ENCODE assay signal across 11 mouse cellular contexts in genomic region chr16:18342076-18342475, GRCm38 (mm10). TPM values are rescaled to one million over a fixed set of nuclear protein-coding genes. Genes with fewer than 3 reads are reported as not detected.
A peak's percentile ranks its signal among the peaks of the same experiment; 100 is the strongest.
DNase-seq lines count a peak whose midpoint lies in the region; ATAC-seq and TF ChIP-seq lines count a peak whose summit lies in the region.
"Had no signal": no experiment of that assay in that cellular context is flagged by ENCODE, and none has a peak within 500 bp of the region (broad histone marks: within the 10 kb centered on the region; RNA-seq: fewer than 3 reads in every experiment).

No protein-coding gene starts in this region.

- no peak overlapping the region for H3K4me2 ChIP-seq in heart, embryonic 16.5 days (ENCODE audit: low read depth, low read length)
- no peak overlapping the region for H3K4me2 ChIP-seq in hindbrain, embryonic 13.5 days
- peak overlapping the region; percentile 77 for H3K4me2 ChIP-seq in liver, embryonic 16.5 days (ENCODE audit: low read depth, low read length)

- H3K36me3 ChIP-seq in heart, embryonic 16.5 days (ENCODE audit: control insufficient read depth, insufficient read depth) = no peaks in the 10 kb centered on the region
- H3K36me3 ChIP-seq in MEL (ENCODE audit: control insufficient read depth in 1 of 2, insufficient read depth in 2 of 2, low read length in 2 of 2) = peaks cover 0 to 23% of the 10 kb centered on the region in 2 experiments; a peak in 2 of 4 replicates
- H3K36me3 ChIP-seq in hindbrain, embryonic 13.5 days = peaks cover 13% of the 10 kb centered on the region
- peaks cover 5% of the 10 kb centered on the region; the same call in 1 of the 2 replicates for H3K36me3 ChIP-seq in liver, embryonic 16.5 days (ENCODE audit: control insufficient read depth, insufficient read depth)

- 0 out of 2 replicates have a peak overlapping the region, but pooled peaks have one; percentile 13 for H3K9ac ChIP-seq in heart, embryonic 16.5 days (ENCODE audit: low read length)
- peak overlapping the region; percentile 86 for H3K9ac ChIP-seq in MEL (ENCODE audit: control insufficient read depth, low read depth, low read length, poor library complexity, severe bottlenecking)
- peak overlapping the region; percentile 81; the same call in 1 of the 2 replicates for H3K9ac ChIP-seq in hindbrain, embryonic 13.5 days
- peak overlapping the region; percentile 83 for H3K9ac ChIP-seq in liver, embryonic 16.5 days (ENCODE audit: low read depth, low read length)
- H3K9ac ChIP-seq: embryonic facial prominence, embryonic 15.5 days had no signal

- no peak for ATAC-seq in heart, embryonic 16.5 days (replicated peaks; ENCODE audit: extremely low read depth, insufficient read depth, low FRiP score)
- ATAC-seq in hindbrain, embryonic 13.5 days (ENCODE audit: low FRiP score) = no peak
- ATAC-seq in liver, embryonic 16.5 days (ENCODE audit: low read depth) = peak; percentile 19; the same call in 1 of the 2 replicates
- ATAC-seq: lung, postnatal 0 days had no signal

- TF ChIP-seq POLR2A in MEL (IDR thresholded peaks at IDR 0.05; ENCODE audit: control insufficient read depth in 1 of 2, insufficient read depth in 1 of 2, low read depth in 1 of 2, low read length in 2 of 2, poor library complexity in 1 of 2) = no peak

- no peak for DNase-seq in heart, adult 8-10 months (ENCODE audit: low spot score)
- peak; percentile 93 for DNase-seq in MEL (ENCODE audit: low read depth, low spot score)
- no peak for DNase-seq in urinary bladder, postnatal 4 days (ENCODE audit: low spot score in 2 of 2)
- no peak for DNase-seq in cerebellum, adult 9-10 months
- DNase-seq in gastrocnemius, adult 18-20 months (ENCODE audit: low spot score) = no peak
- DNase-seq: cerebellum, adult 8-10 months had no signal

- peaks cover 17% of the 10 kb centered on the region for H3K79me2 ChIP-seq in MEL (ENCODE audit: control insufficient read depth, insufficient read depth, low read length, poor library complexity)

- H3K4me1 ChIP-seq in heart, embryonic 16.5 days (ENCODE audit: control insufficient read depth, insufficient read depth, low read length) = peaks cover 35% of the 10 kb centered on the region
- H3K4me1 ChIP-seq in MEL (ENCODE audit: control insufficient read depth in 1 of 2, insufficient read depth in 2 of 2, low read length in 2 of 2) = peaks cover 9 to 15% of the 10 kb centered on the region in 2 experiments
- H3K4me1 ChIP-seq in hindbrain, embryonic 13.5 days (replicated peaks) = peaks cover 50% of the 10 kb centered on the region
- H3K4me1 ChIP-seq in liver, embryonic 16.5 days (ENCODE audit: control insufficient read depth, low read depth, low read length) = peaks cover 44% of the 10 kb centered on the region

- TF ChIP-seq CTCF in MEL (IDR thresholded peaks at IDR 0.05 in 2 of 3, conservative IDR thresholded peaks at IDR 0.05 in 1 of 3; ENCODE audit: control insufficient read depth in 1 of 3, insufficient read depth in 1 of 3, low read depth in 2 of 3, low read length in 3 of 3, poor library complexity in 1 of 3, severe bottlenecking in 1 of 3) = no peak

- no peak for TF ChIP-seq RAD21 in MEL (IDR thresholded peaks at IDR 0.05; ENCODE audit: low read depth, low read length)

- TF ChIP-seq EP300 in MEL (IDR thresholded peaks at IDR 0.05; ENCODE audit: low read depth in 1 of 2, low read length in 2 of 2) = peak; percentile 98

- H3K9me3 ChIP-seq in heart, embryonic 16.5 days (replicated peaks; ENCODE audit: control insufficient read depth, low read length) = no peaks in the 10 kb centered on the region
- H3K9me3 ChIP-seq in MEL (replicated peaks; ENCODE audit: insufficient read depth, low read length) = no peaks in the 10 kb centered on the region
- H3K9me3 ChIP-seq in hindbrain, embryonic 13.5 days = no peaks in the 10 kb centered on the region
- no peaks in the 10 kb centered on the region for H3K9me3 ChIP-seq in liver, embryonic 16.5 days (replicated peaks; ENCODE audit: control insufficient read depth, low read length)
- H3K9me3 ChIP-seq: embryonic facial prominence, embryonic 15.5 days had no signal

- H3K27ac ChIP-seq in heart, embryonic 16.5 days (ENCODE audit: low read length) = no peak overlapping the region
- H3K27ac ChIP-seq in MEL (ENCODE audit: control insufficient read depth, low read depth, low read length) = peak overlapping the region; percentile 88
- no peak overlapping the region for H3K27ac ChIP-seq in hindbrain, embryonic 13.5 days
- peak overlapping the region; percentile 85 for H3K27ac ChIP-seq in liver, embryonic 16.5 days (ENCODE audit: low read length)
- H3K27ac ChIP-seq: embryonic facial prominence, embryonic 15.5 days had no signal

- H3K4me3 ChIP-seq in heart, embryonic 16.5 days (ENCODE audit: low read length) = no peak overlapping the region
- peak overlapping the region; percentile 80 to 92 for H3K4me3 ChIP-seq in MEL (ENCODE audit: control insufficient read depth in 1 of 2, insufficient read depth in 1 of 2, low read depth in 2 of 2, low read length in 2 of 2)
- H3K4me3 ChIP-seq in hindbrain, embryonic 13.5 days = no peak overlapping the region
- peak overlapping the region; percentile 81 for H3K4me3 ChIP-seq in liver, embryonic 16.5 days (ENCODE audit: low read depth, low read length)

- WGBS in heart, embryonic 16.5 days = 89% methylated on average over 2 of the region's 2 CpGs
- 86% methylated on average over 2 of the region's 2 CpGs for WGBS in hindbrain, embryonic 13.5 days
- 30% methylated on average over 2 of the region's 2 CpGs for WGBS in liver, embryonic 16.5 days (ENCODE audit: insufficient replicate concordance)

- no peaks in the 10 kb centered on the region for H3K27me3 ChIP-seq in heart, embryonic 16.5 days (ENCODE audit: control insufficient read depth, insufficient read depth, low read length)
- no peaks in the 10 kb centered on the region for H3K27me3 ChIP-seq in MEL (ENCODE audit: control insufficient read depth in 1 of 2, insufficient read depth in 2 of 2, low read length in 2 of 2)
- peaks cover 7% of the 10 kb centered on the region; the same call in 1 of the 2 replicates for H3K27me3 ChIP-seq in hindbrain, embryonic 13.5 days
- H3K27me3 ChIP-seq in liver, embryonic 16.5 days (ENCODE audit: control insufficient read depth, insufficient read depth, low read depth, low read length) = peaks cover 13% of the 10 kb centered on the region
- H3K27me3 ChIP-seq: embryonic facial prominence, embryonic 15.5 days had no signal

TF ChIP-seq in MEL, 35 proteins besides CTCF, POLR2A, EP300 and RAD21 (continues in another document):
- TF ChIP-seq JUND (IDR thresholded peaks at IDR 0.05; ENCODE audit: low read depth, low read length) (no peak), MAFK (IDR thresholded peaks at IDR 0.05; ENCODE audit: borderline replicate concordance, low read depth, low read length) (peak; percentile 69; the same call in 1 of the 2 replicates), SIN3A (IDR thresholded peaks at IDR 0.05; ENCODE audit: low read length) (peak; percentile 87), ELF1 (IDR thresholded peaks at IDR 0.05; ENCODE audit: low read depth, low read length) (no peak; the same call in 1 of the 2 replicates), ETS1 (IDR thresholded peaks at IDR 0.05; ENCODE audit: low read depth, low read length) (peak; percentile 95), TAL1 (IDR thresholded peaks at IDR 0.05; ENCODE audit: low read length) (peak; percentile 99), TBP (IDR thresholded peaks at IDR 0.05; ENCODE audit: low read depth, low read length) (0 out of 2 replicates have a peak, but pooled peaks have one; percentile 45), BHLHE40 (IDR thresholded peaks at IDR 0.05; ENCODE audit: borderline replicate concordance, low read depth, low read length) (no peak), GATA1 (IDR thresholded peaks at IDR 0.05; ENCODE audit: low read depth, low read length) (peak; percentile 99), MAZ (IDR thresholded peaks at IDR 0.05; ENCODE audit: low read depth, low read length) (0 out of 2 replicates have a peak, but pooled peaks have one; percentile 55), TCF12 (IDR thresholded peaks at IDR 0.05; ENCODE audit: low read depth, low read length) (peak; percentile 99), RCOR1 (IDR thresholded peaks at IDR 0.05; ENCODE audit: low read depth, low read length) (peak; percentile 90), E2F4 (IDR thresholded peaks at IDR 0.05; ENCODE audit: borderline replicate concordance, low read depth, low read length) (no peak)

RNA-seq across cellular contexts. Expression of gene Tango2, which starts 5.8 kb away (rescaled TPM):
- polyA plus RNA-seq in heart, embryonic 16.5 days (2015; fragmentation: Nextera tagmentation; extraction: Ambion mirVana) = 72.9 and 74.6 TPM in 2 replicates
- 100 to 1,000 TPM; 184 to 210 (median 190) TPM for total RNA-seq in heart, adult 8-10 months (2022)
- total RNA-seq in MEL (2012; rRNA removed) = 38.0 and 55.9 TPM in 2 replicates
- polyA plus RNA-seq in MEL (2012; ENCODE audit: insufficient read depth in 1 of 2, insufficient read length in 2 of 2, low read depth in 1 of 2, low replicate concordance in 2 of 2, missing spikeins in 1 of 2) = 10 to 100 TPM in 1 of 2 experiments, not detected in 1; 98.3 TPM
- 76.0 and 79.8 TPM in 2 replicates for polyA plus RNA-seq in hindbrain, embryonic 13.5 days (2015; fragmentation: Nextera tagmentation; extraction: Ambion mirVana)
- 52.1 and 54.7 TPM in 2 replicates for polyA plus RNA-seq in liver, embryonic 16.5 days (2015; fragmentation: Nextera tagmentation; extraction: Ambion mirVana)
- total RNA-seq in gastrocnemius, adult 18-20 months (2021) = 10 to 100 TPM; 42.5 to 54.5 TPM

RNA-seq across cellular contexts. Expression of gene Arvcf, which starts 5.9 kb away (rescaled TPM):
- 33.1 and 39.5 TPM in 2 replicates for polyA plus RNA-seq in heart, embryonic 16.5 days (2015; fragmentation: Nextera tagmentation; extraction: Ambion mirVana)
- 10 to 100 TPM; 12.6 to 20.0 (median 16.2) TPM for total RNA-seq in heart, adult 8-10 months (2022)
- total RNA-seq in MEL (2012; rRNA removed) = 8.9 and 9.1 TPM in 2 replicates
- 10 to 100 TPM in 1 of 2 experiments, not detected in 1; 14.5 TPM for polyA plus RNA-seq in MEL (2012; ENCODE audit: insufficient read depth in 1 of 2, insufficient read length in 2 of 2, low read depth in 1 of 2, low replicate concordance in 2 of 2, missing spikeins in 1 of 2)
- polyA plus RNA-seq in hindbrain, embryonic 13.5 days (2015; fragmentation: Nextera tagmentation; extraction: Ambion mirVana) = 81.1 and 88.9 TPM in 2 replicates
- 8.3 and 8.6 TPM in 2 replicates for polyA plus RNA-seq in liver, embryonic 16.5 days (2015; fragmentation: Nextera tagmentation; extraction: Ambion mirVana)
- total RNA-seq in gastrocnemius, adult 18-20 months (2021) = 1 to 10 TPM; 7.7 to 8.4 TPM

RNA-seq across cellular contexts. Expression of gene Dgcr8, which starts 53.0 kb away (rescaled TPM):
- polyA plus RNA-seq in heart, embryonic 16.5 days (2015; fragmentation: Nextera tagmentation; extraction: Ambion mirVana) = 19.0 and 20.3 TPM in 2 replicates
- 10 to 100 TPM; 10.8 to 15.7 (median 12.7) TPM for total RNA-seq in heart, adult 8-10 months (2022)
- 40.3 and 40.6 TPM in 2 replicates for total RNA-seq in MEL (2012; rRNA removed)
- polyA plus RNA-seq in MEL (2012; ENCODE audit: insufficient read depth in 1 of 2, insufficient read length in 2 of 2, low read depth in 1 of 2, low replicate concordance in 2 of 2, missing spikeins in 1 of 2) = 10 to 100 TPM in 1 of 2 experiments, not detected in 1; 39.6 TPM
- polyA plus RNA-seq in hindbrain, embryonic 13.5 days (2015; fragmentation: Nextera tagmentation; extraction: Ambion mirVana) = 34.8 and 37.4 TPM in 2 replicates
- 10.5 and 11.3 TPM in 2 replicates for polyA plus RNA-seq in liver, embryonic 16.5 days (2015; fragmentation: Nextera tagmentation; extraction: Ambion mirVana)
- total RNA-seq in gastrocnemius, adult 18-20 months (2021) = 10 to 100 TPM; 11.2 to 11.8 TPM

Comparison
In these comparisons a context has a peak if more than half of its experiments do, and no peak if none do; other contexts are left out.
1. H3K27ac ChIP-seq: peak in MEL (single experiment) and liver, embryonic 16.5 days (single experiment); none in heart, embryonic 16.5 days (single experiment) and hindbrain, embryonic 13.5 days (single experiment).
2. H3K4me3 ChIP-seq: peak in MEL (2 of 2) and liver, embryonic 16.5 days (single experiment); none in heart, embryonic 16.5 days (single experiment) and hindbrain, embryonic 13.5 days (single experiment).
3. H3K9ac ChIP-seq: peak in every context shown above with its lines; median percentile 86 in MEL; 83 in liver, embryonic 16.5 days; 81 in hindbrain, embryonic 13.5 days; 13 in heart, embryonic 16.5 days.